Mouse (Mus musculus) limb, embryonic 10.5 days (tissue): ENCODE results near the gene Actn4. TPM values are rescaled to one million over a fixed set of nuclear protein-coding genes. Genes with fewer than 3 reads are reported as not detected.

Source experiments
- DNase-seq: peaks from one replicate; pipeline ENCODE4 v3.0.0-alpha.2; 2017; ENCODE audit warnings: low spot score
- H3K27ac ChIP-seq: fragments of 300-500 bp; sonication (generic); 2 replicates; pipeline ENCODE4 v1.5.1; 2016; ENCODE audit warnings: mild to moderate bottlenecking
- H3K27me3 ChIP-seq: fragments of 300-500 bp; sonication (generic); 2 replicates; pipeline ENCODE4 v1.6.1; 2016; ENCODE audit warnings: low read depth, mild to moderate bottlenecking; ENCODE audit not compliant: poor library complexity, severe bottlenecking
- H3K36me3 ChIP-seq: fragments of 300-500 bp; sonication (generic); 2 replicates; pipeline ENCODE4 v1.6.1; 2016; ENCODE audit warnings: mild to moderate bottlenecking, moderate library complexity
- H3K4me1 ChIP-seq: fragments of 300-500 bp; sonication (generic); 2 replicates; pipeline ENCODE4 v1.6.1; 2016
- H3K4me3 ChIP-seq: fragments of 300-500 bp; sonication (generic); 2 replicates; pipeline ENCODE4 v1.5.1; 2016; ENCODE audit warnings: mild to moderate bottlenecking, moderate library complexity
- H3K9me3 ChIP-seq: fragments of 300-500 bp; sonication (generic); replicated peaks from 2 replicates; pipeline ENCODE4 v1.6.1; 2016; ENCODE audit warnings: mild to moderate bottlenecking
- WGBS: fragments of 180-500 bp; shearing (Covaris S2); methylation state at CpG from one replicate; pipeline ENCODE4 v1.1.7; 2016; 5-methylcytosine and 5-hydroxymethylcytosine counted together
- polyA plus RNA-seq: library from polyadenylated mRNA; unstranded; fragments of >200 nt; fragmentation: Nextera tagmentation; extraction: Ambion mirVana; gene quantifications from 2 replicates; pipeline ENCODE4 v1.2.1, GENCODE M21; 2016

Gene Actn4
- polyA plus RNA-seq, 1 experiment from 2014 or later = 285 TPM

- no peak for DNase-seq
- 84% methylated on average over 3 of the region's 3 CpGs for WGBS
- peaks cover 57% of the 10 kb centered on the region for H3K4me1 ChIP-seq
- H3K27me3 ChIP-seq = no peaks in the 10 kb centered on the region
- H3K27ac ChIP-seq = peak overlapping the region; percentile 88
- H3K36me3 ChIP-seq = peaks cover 48% of the 10 kb centered on the region
- no peaks in the 10 kb centered on the region for H3K9me3 ChIP-seq
- peak overlapping the region; percentile 34; the same call in 1 of the 2 replicates for H3K4me3 ChIP-seq
Measured at GRCm38 (mm10) chr7:28924802-28925201, 37.3 kb downstream of the Actn4 start.

- Histone ChIP-seq H3K4me1 (peaks cover 55% of the 10 kb centered on the region), H3K36me3 (peaks cover 50% of the 10 kb centered on the region), H3K27me3 (no peaks in the 10 kb centered on the region), H3K9me3 (no peaks in the 10 kb centered on the region), H3K27ac (peak overlapping the region; percentile 88), H3K4me3 (peak overlapping the region; percentile 34; the same call in 1 of the 2 replicates)
- WGBS = 13% methylated on average over 4 of the region's 4 CpGs
- peak; percentile 68 for DNase-seq
Measured at GRCm38 (mm10) chr7:28923865-28924291, 38.3 kb downstream of the Actn4 start.

GRCm38 (mm10) chr7:28922606-28923005 is 39.5 kb downstream of the Actn4 start:
- WGBS = 91% methylated on average over 4 of the region's 4 CpGs
- H3K27ac ChIP-seq = peak overlapping the region; percentile 88
- peaks cover 55% of the 10 kb centered on the region for H3K36me3 ChIP-seq
- no peak for DNase-seq
- no peak overlapping the region for H3K4me3 ChIP-seq
- H3K27me3 ChIP-seq = no peaks in the 10 kb centered on the region
- peaks cover 64% of the 10 kb centered on the region for H3K4me1 ChIP-seq
- H3K9me3 ChIP-seq = no peaks in the 10 kb centered on the region

GRCm38 (mm10) chr7:28921722-28922465 is 40.2 kb downstream of the Actn4 start:
- Histone ChIP-seq H3K27me3 (no peaks in the 10 kb centered on the region), H3K27ac (peak overlapping the region; percentile 88; the same call in 1 of the 2 replicates), H3K4me1 (peaks cover 64% of the 10 kb centered on the region), H3K9me3 (no peaks in the 10 kb centered on the region), H3K4me3 (no peak overlapping the region), H3K36me3 (peaks cover 61% of the 10 kb centered on the region)
- no peak for DNase-seq
- WGBS = 92% methylated on average over 8 of the region's 8 CpGs

- Histone ChIP-seq H3K4me3 (no peak overlapping the region), H3K36me3 (peaks cover 61% of the 10 kb centered on the region), H3K4me1 (peaks cover 59% of the 10 kb centered on the region), H3K27ac (0 out of 2 replicates have a peak overlapping the region, but pooled peaks have one; percentile 2), H3K27me3 (no peaks in the 10 kb centered on the region), H3K9me3 (no peaks in the 10 kb centered on the region)
- DNase-seq = no peak
- 91% methylated on average over 3 of the region's 3 CpGs for WGBS
Measured at GRCm38 (mm10) chr7:28921178-28921577, 41.0 kb downstream of the Actn4 start.

GRCm38 (mm10) chr7:28919815-28920214 is 42.3 kb downstream of the Actn4 start:
- peaks cover 46% of the 10 kb centered on the region for H3K4me1 ChIP-seq
- DNase-seq = no peak

GRCm38 (mm10) chr7:28918540-28918939 is 43.6 kb downstream of the Actn4 start:
- H3K4me1 ChIP-seq = peaks cover 33% of the 10 kb centered on the region
- H3K4me3 ChIP-seq = no peak overlapping the region
- H3K27me3 ChIP-seq = no peaks in the 10 kb centered on the region
- peaks cover 86% of the 10 kb centered on the region for H3K36me3 ChIP-seq
- H3K9me3 ChIP-seq = no peaks in the 10 kb centered on the region
- WGBS = 73% methylated on average over 8 of the region's 8 CpGs
- peak overlapping the region; percentile 12; the same call in 1 of the 2 replicates for H3K27ac ChIP-seq
- no peak for DNase-seq

More at GRCm38 (mm10) chr7:28919815-28920214, 42.3 kb downstream of the Actn4 start:
- no peaks in the 10 kb centered on the region for H3K27me3 ChIP-seq
- H3K9me3 ChIP-seq = no peaks in the 10 kb centered on the region
- H3K27ac ChIP-seq = peak overlapping the region; percentile 39; the same call in 1 of the 2 replicates
- 72% methylated on average over 6 of the region's 6 CpGs for WGBS
- H3K4me3 ChIP-seq = no peak overlapping the region
- peaks cover 74% of the 10 kb centered on the region for H3K36me3 ChIP-seq

GRCm38 (mm10) chr7:28917503-28918426 is 44.4 kb downstream of the Actn4 start:
- 81% methylated on average over 10 of the region's 10 CpGs for WGBS
- no peaks in the 10 kb centered on the region for H3K27me3 ChIP-seq
- H3K27ac ChIP-seq = peak overlapping the region; percentile 12; the same call in 1 of the 2 replicates
- H3K4me3 ChIP-seq = no peak overlapping the region
- peaks cover 94% of the 10 kb centered on the region for H3K36me3 ChIP-seq
- peaks cover 25% of the 10 kb centered on the region for H3K4me1 ChIP-seq
- DNase-seq = no peak
- H3K9me3 ChIP-seq = no peaks in the 10 kb centered on the region

- Histone ChIP-seq H3K27ac (no peak overlapping the region), H3K4me1 (peaks cover 16% of the 10 kb centered on the region), H3K9me3 (no peaks in the 10 kb centered on the region), H3K36me3 (peaks cover 98% of the 10 kb centered on the region), H3K4me3 (no peak overlapping the region), H3K27me3 (no peaks in the 10 kb centered on the region)
- no peak for DNase-seq
Measured at GRCm38 (mm10) chr7:28916491-28916890, 45.6 kb downstream of the Actn4 start.

GRCm38 (mm10) chr7:28913171-28913570 is 49.0 kb downstream of the Actn4 start:
- no peak for DNase-seq
- no peaks in the 10 kb centered on the region for H3K9me3 ChIP-seq
- H3K4me3 ChIP-seq = no peak overlapping the region
- H3K27me3 ChIP-seq = no peaks in the 10 kb centered on the region
- 87% methylated on average over 11 of the region's 11 CpGs for WGBS
- H3K4me1 ChIP-seq = peaks cover 2% of the 10 kb centered on the region
- no peak overlapping the region for H3K27ac ChIP-seq
- peaks cover 99% of the 10 kb centered on the region for H3K36me3 ChIP-seq

GRCm38 (mm10) chr7:28911632-28912031 is 50.5 kb downstream of the Actn4 start:
- Histone ChIP-seq H3K9me3 (no peaks in the 10 kb centered on the region), H3K36me3 (peaks cover 99% of the 10 kb centered on the region), H3K4me1 (no peaks in the 10 kb centered on the region), H3K4me3 (no peak overlapping the region), H3K27me3 (no peaks in the 10 kb centered on the region), H3K27ac (no peak overlapping the region)
- 80% methylated on average over 4 of the region's 4 CpGs for WGBS
- no peak for DNase-seq

- no peaks in the 10 kb centered on the region for H3K27me3 ChIP-seq
- H3K4me1 ChIP-seq = no peaks in the 10 kb centered on the region
- WGBS = 95% methylated on average over 5 of the region's 5 CpGs
- no peak overlapping the region for H3K27ac ChIP-seq
- H3K36me3 ChIP-seq = peaks cover 99% of the 10 kb centered on the region
- no peak overlapping the region for H3K4me3 ChIP-seq
- DNase-seq = no peak
- H3K9me3 ChIP-seq = no peaks in the 10 kb centered on the region
Measured at GRCm38 (mm10) chr7:28907195-28907594, 54.9 kb downstream of the Actn4 start.

GRCm38 (mm10) chr7:28903778-28904177 is 58.4 kb downstream of the Actn4 start:
- no peaks in the 10 kb centered on the region for H3K27me3 ChIP-seq
- H3K9me3 ChIP-seq = no peaks in the 10 kb centered on the region
- no peak overlapping the region for H3K27ac ChIP-seq
- peaks cover 100% of the 10 kb centered on the region for H3K36me3 ChIP-seq
- DNase-seq = no peak
- no peak overlapping the region for H3K4me3 ChIP-seq
- no peaks in the 10 kb centered on the region for H3K4me1 ChIP-seq
- 91% methylated on average over 10 of the region's 10 CpGs for WGBS
